Mouse (Mus musculus) right cerebral cortex, postnatal 4 days (tissue): Measurements from ENCODE around the gene Cfdp1.

ENCODE experiments used
- DNase-seq: peaks from one replicate; pipeline ENCODE4 v3.0.0-alpha.2; 2022

Cfdp1 gene

DNA sequence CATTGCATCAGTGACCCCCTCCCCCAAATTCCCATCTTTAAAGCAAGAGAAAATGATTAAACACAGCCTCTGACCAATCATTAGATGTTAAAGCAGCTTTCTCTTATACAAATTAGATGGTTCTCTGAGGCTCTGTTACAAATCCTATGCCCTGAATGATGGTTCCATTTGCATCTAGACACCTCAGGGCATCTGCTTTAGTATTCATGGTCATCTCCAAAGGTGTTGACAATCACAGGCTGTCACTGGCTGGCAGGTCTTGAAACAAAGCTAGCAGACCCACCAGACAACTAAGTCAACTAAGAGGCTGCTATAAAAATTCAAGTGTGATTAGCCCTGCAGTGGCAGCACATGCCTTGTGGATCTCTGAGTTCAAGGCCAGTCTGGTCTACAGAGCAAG is 64.5 kb downstream of the Cfdp1 start:
- no peak for DNase-seq

DNA sequence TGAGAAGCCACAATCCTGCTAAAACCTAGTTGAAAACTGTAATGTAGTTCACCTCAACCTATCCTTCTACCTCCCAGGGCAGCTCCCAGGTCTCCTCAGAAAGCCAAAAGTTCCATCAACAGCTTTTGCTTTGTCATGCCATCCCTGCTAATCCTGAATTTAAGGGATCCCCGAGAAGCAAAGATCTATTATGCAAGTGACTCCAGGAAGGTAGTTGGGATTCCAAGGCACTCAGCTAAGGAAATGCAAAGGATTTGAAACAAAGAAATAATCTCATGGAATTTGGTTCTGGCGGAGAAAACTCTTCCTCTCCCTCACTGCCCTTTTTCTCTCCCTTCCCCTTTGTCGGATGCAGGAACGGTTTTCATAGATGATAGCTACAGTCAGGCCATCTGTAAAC is 64.9 kb downstream of the Cfdp1 start:
- DNase-seq, result no peak

DNA sequence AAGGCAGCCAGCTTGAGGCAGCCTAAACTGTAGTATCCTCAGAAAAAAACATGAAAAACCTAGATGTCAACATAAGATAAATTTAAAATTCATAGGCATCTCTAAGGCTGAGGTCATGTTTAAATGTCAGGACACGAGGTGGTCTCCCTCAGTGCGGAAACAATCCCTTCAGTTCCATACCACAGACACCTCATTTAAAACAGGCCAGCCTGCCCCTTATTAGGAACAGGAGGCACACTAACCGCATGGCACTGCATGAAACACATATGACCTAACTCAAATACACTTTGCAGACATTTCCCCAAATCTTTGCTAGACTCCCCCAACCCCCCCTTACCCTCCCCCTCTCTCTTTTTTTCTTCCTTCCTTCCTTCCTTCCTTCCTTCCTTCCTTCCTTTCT is 65.6 kb downstream of the Cfdp1 start:
- no peak for DNase-seq

DNA sequence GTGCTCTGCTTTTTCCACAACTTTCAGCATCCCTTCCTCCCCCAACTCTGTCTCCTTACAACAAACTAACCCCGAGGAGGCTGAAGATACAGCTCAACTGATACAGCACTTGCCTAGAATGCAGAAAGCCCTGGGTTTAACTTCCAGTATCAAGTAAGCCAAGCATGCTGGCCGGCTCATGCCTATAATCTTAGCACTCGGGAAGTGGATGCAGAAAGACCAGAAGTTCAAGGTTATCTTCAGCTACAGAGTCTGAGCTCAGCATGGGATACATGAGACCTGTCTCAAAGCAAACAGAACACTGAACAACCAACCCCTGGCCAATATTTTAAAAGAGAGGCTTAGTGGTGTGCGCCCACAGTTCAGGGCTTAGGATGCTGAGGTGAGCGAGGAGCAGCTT is 66.0 kb downstream of the Cfdp1 start:
- no peak for DNase-seq

DNA sequence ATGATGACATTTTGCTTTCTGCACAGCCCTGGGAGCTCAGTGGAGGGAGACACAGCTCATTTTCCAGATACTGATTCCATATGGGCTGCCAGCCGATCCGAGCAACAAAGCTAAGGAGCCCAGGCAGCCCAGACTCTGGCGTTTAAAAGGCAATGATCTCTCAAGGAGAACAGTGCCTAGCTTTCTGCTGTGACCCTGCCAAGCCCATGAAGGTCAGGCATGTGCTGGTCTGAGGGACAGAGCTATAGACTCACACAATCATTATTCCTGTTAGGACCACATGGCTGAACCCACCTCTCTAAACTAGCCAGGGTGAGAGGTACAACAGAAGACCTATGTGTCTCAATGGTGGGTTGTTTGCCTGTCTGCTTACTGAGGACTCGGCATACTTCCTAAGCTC is 66.4 kb downstream of the Cfdp1 start:
- DNase-seq, result peak; percentile 14

DNA sequence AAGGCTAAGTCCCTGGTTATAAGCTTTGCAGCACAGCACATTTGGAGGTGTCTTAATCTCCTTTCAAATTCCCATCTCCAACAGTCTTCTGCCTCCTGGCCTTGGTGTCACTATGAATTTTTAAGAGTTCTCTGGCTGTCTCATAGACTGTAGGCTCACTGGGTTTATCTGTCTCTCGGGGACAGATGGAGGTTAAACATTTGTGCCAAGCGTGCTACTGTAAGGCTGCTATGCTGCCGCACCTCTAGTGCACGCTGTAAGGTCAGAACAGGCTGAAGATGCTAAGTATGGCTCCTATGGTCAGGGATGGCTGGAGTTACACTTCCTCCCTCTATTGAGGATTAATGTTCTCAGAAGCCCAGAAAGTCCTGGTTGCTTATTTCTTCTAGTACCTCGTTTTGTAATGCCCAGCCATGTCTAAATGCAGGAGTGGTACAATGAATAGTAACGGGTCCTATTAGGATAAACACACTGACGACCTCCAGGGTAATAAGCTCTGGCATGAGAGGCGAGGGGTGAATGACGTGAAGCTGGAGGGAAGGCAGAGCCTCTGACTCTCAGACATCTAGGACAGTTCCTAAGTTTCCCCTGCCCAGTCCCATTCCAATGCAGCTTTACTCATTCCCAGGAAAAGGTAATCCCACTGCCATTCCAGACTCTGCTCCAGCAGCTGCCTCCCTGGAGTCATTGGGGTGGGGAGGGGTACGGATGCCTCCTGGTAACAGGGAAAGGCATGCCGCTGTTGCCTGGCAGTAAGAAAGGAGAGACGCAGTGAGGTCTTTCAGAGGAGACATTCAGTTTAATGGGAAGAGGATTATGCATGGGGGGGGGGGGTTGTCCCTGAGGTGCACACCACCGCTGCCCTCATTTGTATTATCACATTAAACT is 67.1 kb downstream of the Cfdp1 start:
- no peak for DNase-seq

DNA sequence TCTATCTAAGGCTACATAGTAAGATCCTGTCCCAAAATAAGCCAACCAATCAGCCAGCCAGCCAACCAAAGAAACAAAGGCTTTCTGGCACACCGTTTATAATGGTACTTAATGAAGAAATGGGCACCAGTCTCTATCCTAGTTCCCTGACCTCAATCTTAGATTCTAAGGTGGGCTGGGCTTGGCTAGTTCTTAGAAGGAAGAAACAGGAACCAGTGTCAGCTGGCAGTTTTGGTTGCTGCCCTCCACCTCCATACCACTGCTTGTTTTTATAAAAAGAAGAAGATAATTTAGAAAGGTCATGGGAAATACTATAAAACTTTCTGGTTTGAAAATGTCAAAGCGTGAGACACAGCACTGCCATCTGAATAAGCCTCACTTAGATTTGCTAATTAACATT is 68.0 kb downstream of the Cfdp1 start:
- no peak for DNase-seq

DNA sequence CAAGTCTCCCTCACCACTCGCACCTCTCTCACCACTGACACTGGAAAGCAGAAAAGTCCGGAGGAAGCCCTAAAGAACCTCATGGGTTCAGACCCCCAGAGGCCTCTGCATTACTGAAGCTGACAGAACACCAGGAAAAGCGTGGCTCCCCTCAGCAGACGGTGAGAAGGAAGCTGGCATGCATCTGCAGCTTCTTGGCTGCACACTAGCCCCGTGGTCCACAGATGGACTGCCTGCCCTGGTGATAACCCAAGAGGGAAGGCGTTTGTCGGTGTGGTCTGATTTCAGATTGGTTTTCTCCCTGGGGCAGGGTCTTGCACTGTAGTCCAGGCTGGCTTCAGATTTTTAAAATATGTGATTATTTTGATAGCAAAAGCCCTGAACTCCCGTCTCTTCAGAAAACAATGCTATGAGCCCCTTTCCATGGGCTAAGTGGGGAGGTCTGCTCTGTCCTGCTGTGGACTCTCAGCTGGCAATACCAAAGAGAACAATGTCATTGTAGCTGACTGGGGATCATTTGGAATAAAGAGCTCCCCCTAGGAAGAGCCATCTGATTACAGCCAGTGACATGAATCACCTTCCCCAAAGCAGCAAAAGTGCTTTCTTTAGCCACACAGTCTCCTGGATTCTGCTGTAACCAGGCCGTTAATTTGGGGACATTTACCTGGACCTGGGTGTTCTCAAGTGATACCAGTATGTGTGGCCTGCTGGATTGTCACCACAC is 71.3 kb downstream of the Cfdp1 start:
- DNase-seq, result no peak

DNA sequence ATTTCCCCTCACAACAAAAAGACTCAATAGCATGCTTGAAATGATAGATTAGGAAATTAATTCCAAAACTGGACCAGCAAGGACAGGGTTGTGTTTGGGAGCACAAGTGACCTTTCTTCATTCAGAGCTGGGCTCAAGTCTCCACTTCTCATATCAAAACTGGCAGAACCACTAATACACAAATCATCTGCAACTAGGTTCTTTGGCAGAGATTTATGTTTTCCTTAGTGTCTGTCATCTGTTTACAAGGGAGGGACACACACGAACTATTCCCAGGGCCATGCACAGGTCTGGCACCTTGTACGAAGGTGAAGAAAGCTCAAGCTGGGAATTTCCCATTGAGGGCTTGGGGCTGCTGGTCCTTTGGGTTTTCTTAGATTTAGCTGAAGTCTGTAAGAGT is 71.9 kb downstream of the Cfdp1 start:
- DNase-seq, result no peak

DNA sequence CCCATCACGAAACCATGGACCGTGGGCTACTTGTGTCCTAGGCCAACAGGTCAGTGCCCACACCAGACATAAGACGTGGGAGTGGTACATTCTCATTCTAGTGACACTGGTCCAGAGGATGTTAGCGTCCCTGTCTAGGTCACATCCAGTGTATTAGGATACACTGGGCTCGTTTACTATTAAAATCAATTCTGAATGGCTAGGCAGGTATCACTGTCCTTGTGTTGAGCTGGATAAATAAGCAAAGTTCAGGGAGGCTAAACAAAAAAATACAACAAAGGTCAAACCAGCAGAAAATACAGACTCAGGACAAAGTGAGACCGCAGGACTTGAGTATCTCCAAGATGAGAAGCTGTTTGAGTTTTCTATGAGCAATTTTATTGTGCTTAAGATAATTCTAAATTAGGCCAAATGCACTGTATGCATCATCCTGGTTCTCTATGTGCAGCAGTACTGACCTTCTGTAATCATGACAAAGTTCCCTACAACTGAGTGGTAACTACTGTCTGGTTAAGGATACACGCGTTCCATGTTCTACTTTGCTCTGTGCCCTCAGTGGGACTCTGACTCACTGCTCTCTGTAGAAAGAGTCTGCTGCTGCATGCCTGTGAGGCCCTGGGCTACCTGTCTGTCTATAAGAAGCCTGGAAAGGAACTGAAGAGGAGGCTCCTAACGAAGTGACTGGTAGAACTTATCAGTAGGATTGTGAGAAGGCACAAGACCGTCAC is 73.2 kb downstream of the Cfdp1 start:
- no peak for DNase-seq

DNA sequence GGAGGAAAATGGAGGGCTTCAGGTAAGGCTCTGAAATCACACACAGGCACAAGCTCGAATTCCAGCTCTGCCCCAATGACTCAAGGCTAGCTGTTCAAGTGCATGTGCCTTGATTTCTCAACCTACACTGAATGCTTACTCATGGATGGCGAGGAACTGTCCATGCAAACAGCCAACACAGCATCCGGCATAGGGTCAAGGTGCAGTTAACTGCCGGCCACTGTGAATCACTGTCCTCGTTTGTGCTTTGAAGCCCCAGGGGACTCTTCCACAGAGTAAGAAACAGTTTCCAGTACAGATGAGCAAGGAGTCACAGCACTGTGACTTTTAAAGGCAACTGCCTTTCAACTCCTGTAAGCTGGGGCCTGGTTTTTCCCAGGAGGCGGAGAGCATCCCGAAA is 74.4 kb downstream of the Cfdp1 start:
- DNase-seq, result no peak

DNA sequence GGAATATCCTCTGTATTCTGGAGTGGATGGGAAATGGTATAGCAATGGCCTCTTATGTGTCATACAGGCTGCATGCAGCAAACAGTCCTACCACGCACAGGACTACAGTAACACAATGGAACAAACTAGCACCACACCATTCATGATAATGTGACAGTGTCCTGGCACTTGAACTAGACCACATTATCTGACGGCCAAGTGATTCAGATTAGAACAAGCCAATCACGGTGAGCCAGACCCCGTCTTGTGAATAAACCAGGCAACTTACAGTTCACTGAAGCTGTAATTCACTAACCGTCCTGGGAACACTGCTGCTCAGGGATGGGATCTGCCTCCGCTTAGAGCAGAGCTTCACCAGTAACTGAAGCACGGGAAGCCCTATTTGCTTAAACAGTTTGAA is 75.3 kb downstream of the Cfdp1 start:
- DNase-seq, result peak; percentile 14

DNA sequence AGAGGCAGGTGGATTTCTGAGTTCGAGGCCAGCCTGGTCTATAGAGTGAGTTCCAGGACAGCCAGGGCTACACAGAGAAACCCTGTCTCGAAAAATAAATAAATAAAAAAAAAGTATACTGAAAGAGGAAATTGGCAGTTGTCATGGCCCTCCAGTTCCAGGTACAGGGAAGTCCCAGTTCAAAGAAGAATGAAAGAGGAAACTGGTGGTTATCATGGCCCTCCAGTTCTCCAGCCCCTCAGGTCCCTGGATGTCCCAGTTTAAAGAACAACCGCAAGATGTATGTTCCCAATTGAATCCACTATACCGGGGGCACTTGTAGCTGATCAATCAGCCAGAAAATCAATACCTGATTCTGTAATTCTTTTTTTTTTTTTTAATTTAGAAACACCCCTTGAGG is 77.6 kb downstream of the Cfdp1 start:
- no peak for DNase-seq

DNA sequence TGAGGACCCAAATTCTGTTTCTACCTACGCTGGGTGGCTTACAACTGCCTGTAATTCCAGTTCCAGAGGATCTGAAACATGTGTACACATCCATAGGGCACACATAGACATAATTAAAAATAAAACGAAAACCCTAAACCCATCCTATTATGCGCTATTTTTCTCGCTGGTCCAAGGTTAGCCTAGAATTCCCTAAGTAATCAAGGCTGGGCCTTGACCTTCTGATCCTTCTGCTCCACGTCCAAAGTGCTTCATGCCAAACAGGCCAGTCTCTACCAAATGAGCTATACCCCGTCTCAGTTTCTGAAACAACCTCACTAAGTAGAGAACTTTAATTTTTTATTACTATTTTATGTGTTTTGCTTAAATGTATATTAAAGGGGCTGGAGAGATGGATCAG is 78.3 kb downstream of the Cfdp1 start:
- no peak for DNase-seq

DNA sequence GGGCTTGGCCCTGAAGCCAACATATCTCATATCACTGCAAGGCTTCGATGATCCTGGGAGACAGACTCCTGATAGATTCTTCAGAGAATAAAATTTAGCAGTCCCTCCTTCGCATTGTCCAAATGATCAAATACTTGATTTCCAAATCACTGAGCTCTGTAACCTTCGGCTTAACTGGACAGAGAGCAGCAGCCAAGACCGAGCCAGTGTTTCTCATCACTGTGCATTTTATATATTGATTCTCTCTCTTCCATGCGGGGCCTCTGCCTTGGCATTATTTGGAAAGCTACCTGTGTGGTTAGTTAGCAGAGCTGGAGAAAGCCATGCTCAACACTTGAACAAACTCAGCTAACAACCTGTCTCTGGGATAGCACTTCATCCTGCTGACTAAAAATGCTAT is 80.6 kb downstream of the Cfdp1 start:
- DNase-seq, result no peak

DNA sequence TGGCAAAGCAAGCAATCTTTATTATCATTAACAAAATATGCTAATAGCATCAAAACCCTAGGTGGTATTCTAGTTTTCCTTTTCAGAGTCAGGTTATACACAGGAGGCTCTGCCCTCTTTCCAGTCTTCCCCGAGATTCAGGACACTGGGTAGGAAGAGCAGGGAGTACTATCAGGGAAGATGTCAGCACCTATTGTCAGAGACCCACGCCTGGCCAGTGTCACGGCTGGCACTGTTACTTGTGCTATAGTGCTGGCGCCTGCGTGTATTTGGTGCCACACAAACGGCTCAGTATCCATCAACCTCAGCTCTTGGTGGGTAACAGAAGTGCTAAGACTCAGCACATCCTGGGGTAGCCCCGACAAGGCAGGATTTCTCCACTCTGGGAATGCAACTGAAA is 81.0 kb downstream of the Cfdp1 start:
- no peak for DNase-seq

DNA sequence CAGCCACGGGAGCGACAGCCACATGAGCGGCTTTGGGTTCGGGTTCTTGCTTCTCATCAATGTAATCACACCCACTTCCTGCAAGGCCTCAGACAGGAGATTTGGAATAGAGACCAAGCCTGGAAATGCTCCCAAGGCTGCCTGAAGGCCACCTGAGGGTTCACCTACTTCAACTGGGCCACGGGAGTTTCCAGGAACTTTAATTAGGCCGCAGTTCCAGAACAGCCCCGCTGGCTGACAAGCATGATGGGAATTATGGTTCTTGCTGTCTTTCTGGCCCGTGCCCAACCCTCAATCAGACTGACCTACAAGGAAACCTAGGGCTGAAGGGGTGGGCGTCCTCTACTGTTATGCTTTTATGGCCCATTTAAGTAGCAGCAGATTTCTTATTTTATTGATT is 82.0 kb downstream of the Cfdp1 start:
- no peak for DNase-seq

DNA sequence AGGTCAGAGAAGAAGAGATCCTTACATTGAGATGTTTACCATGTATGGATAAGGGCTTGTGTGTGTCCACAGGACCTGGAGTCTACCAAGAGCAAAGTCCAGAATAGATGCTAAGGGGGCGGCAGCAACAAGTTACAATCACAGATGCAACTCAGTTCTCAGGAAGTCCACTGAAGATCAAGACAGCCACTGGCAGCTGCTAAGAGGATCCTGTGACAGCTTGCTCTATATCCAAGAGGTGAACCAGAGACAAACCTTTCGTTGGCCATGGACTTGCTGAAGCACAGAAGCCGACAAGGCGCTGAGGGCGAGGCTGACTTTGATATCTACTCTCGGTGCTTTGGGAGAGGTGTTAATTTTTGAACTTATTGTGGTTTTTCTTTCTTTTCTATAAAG is 82.5 kb downstream of the Cfdp1 start:
- no peak for DNase-seq

DNA sequence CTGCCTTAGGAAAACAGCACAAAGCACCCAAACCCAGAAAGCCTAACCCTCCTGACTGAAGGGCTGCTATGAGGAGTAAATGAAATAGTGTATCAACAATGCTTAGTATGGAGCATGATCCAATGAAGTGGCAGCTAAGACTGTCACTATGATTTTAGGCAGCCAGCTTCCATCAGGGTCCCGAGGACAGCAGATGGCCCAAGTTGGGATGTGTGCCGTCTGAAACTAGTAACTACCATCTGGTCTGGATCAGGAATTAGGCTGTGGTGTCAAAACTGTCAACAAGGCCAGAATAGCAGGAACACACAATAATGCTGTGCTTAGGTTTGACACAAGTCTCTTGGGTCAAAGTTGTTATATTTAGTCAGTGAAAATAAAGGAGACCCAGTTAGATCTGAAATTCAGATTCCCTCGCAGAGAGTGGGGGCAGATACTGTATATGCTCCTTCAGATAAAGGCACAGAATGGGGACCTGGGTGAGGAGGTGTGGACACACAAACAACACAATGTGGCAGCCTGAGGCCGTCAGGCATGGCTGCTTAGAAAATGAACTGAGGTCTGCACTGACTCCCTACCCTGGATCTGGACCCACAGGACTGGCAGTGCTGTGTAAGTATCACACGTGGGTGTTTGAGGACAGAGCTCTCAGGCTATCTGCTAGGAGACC is 83.0 kb downstream of the Cfdp1 start:
- no peak for DNase-seq

DNA sequence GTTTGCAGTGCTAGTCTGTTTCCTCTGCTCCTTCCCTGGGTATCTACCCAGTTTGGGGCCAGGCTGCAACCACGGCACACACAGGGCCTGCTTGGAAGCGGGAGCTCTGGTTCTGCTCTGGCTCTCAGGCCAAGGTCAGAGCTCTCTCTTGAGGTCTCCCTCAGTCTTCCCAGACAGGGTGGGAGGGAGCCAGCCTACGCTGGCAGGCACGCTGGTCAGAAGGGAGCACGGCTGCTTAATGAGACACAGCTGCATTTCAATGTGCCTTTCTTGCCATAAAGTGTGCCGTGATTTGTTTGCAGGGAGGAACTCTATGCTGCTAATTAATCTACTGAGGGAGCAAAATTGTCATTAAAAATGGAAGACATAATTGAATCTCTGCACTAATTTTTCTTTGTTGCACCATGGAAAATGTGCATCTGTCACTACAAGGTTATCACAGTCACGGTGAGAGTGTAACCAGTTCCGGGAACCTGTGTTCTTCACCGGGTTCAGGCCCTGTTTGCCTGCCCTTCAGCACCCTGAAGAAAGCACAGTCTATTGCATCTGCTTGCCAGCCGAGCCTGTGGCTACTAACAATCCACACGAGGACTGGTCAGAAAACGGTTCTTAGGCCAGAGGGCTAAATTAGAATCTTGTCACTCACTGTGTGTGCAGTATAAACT is 84.2 kb downstream of the Cfdp1 start:
- no peak for DNase-seq

DNA sequence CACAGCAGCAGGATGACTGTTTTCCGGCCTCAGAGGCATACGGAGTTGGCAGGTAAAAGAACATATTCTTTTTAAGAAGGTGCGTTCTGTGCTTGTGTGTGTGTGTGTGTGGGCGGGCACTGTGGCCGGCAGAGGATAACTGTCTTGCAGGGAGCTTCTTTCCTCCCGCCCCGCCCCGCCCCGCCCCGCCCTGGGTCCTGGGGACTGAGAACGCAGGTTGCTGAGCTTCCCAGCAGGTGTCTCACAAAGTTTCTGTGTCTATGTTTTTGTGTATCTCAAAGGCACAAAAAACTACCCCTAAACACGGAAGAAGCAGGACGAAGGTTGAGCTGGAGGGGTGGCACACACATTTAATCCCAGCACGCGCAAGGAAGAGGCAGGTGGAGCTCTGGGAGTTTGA is 84.8 kb downstream of the Cfdp1 start:
- no peak for DNase-seq

DNA sequence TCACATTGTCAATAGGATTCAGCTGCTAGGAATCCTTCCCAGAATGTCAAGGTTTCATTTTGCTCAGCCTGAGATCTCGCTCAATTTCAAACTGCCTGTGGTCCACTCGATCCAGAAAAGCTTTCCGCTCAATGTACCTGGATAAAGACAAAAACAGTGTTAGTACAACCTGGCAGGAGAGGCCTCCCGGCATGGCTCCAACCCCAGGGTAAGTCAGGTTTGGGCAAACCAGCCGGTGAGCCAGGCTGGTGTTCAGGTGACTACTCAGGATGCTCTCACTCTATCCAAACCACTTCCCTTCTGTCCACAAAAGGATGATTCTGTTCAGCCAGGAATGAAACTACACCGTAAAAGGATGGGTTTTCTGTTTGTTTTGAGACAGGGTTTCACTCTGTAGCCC is 85.4 kb downstream of the Cfdp1 start:
- no peak for DNase-seq

DNA sequence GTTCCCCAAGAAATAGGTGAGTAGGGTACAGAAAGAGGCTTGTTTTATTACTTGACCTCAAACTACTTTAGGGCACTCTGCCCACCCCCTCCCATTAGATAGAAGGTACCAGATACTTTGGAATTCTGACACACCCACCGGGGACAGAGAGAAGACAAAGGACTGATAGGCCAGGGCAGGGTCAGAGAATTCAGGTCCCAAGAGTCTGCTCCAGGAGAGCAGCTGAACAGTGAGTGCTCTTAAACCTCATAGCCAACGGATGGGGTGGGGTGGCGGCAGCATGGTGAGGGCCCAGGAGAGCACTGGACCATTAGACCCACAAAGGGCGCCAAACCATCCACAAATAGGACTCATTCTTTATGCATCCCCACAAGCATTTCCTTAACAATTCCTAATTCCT is 88.5 kb downstream of the Cfdp1 start:
- DNase-seq, result no peak
